Mouse (Mus musculus): ENCODE data around the gene Sulf2. TPM values are rescaled to one million over a fixed set of nuclear protein-coding genes. Genes with fewer than 3 reads are reported as not detected.

The Sulf2 gene
- polyA plus RNA-seq, 1 experiment = 14.2 TPM

DNA sequence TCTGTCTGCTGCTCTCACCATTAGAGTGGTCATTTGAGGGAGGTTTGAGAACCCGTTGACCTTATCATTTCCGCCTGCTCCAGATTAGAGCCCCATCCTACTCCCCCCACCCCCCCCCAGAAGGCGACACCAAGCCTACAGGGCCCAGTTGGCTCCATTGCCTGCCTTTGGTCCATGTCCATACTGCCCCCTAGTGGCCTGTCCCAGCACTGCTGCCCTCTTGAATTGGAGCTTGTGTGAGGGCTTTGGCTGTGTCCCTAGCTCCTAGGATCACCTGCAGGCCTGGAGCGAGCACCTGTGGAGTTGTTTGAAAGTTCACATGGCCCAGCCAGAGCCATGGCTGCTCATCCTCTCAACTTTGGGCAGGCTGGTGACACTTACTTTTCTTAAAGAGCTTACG is 73.3 kb downstream of the Sulf2 start:
- H3K27ac ChIP-seq (ENCODE audit: control insufficient read depth, insufficient read depth, low read depth, low read length) = no peak overlapping the region
- H3K4me3 ChIP-seq (ENCODE audit: control insufficient read depth, low read depth, low read length) = no peak overlapping the region
- H3K27me3 ChIP-seq (ENCODE audit: control insufficient read depth, insufficient read depth, low read length) = no peaks in the 10 kb centered on the region
- no peaks in the 10 kb centered on the region for H3K36me3 ChIP-seq (ENCODE audit: control insufficient read depth, insufficient read depth, low read length)
- TF ChIP-seq CTCF (IDR thresholded peaks at IDR 0.05; ENCODE audit: control insufficient read depth, insufficient read depth, insufficient replicate concordance, low read depth, low read length) = peak; percentile 97
- TF ChIP-seq POLR2A (IDR thresholded peaks at IDR 0.05; ENCODE audit: control insufficient read depth, low read depth, low read length) = no peak
- peaks cover 2% of the 10 kb centered on the region for H3K4me1 ChIP-seq (ENCODE audit: control insufficient read depth, insufficient read depth, low read length)

DNA sequence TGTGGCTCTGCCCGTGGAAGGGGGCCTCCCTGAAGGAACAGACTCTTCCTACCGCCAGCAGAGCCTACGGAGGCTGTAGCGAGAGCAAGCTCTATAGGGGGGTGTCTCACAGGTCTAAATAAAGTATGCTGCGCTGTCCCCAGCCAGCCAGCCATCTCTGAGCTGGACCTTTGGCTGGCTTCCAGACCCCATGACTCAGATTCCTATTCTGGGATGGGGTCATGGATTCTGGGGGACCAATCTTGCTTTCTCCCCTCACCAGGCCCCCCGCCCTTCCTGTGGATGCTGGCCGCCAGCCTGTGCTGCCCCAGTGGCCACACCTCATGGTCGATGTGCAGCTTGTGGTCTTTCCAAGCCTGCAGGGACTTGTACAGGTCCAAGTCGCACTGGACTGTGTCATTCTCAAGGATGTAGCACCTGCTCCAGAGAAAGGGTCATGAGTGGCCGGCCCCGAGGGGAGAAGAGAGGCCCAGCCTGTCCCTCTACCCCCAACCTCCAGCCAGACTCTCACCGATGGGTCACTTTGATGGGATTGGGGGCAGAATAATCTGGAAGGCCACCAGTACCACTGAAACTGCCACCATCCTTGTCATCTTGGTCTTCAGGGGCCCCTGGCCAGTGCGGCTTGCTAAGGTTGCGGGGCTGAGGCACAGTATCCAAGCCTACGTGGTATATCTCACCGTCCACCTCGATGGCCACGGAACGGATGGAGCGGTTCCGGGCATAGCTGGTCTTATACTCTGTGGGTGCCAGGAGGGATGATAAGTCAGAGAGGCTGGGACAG is 74.3 kb downstream of the Sulf2 start:
- peaks cover 2% of the 10 kb centered on the region for H3K4me1 ChIP-seq (ENCODE audit: control insufficient read depth, insufficient read depth, low read length)
- H3K27me3 ChIP-seq (ENCODE audit: control insufficient read depth, insufficient read depth, low read length) = no peaks in the 10 kb centered on the region
- no peak overlapping the region for H3K4me3 ChIP-seq (ENCODE audit: control insufficient read depth, low read depth, low read length)
- TF ChIP-seq POLR2A (IDR thresholded peaks at IDR 0.05; ENCODE audit: control insufficient read depth, low read depth, low read length) = no peak
- TF ChIP-seq CTCF (IDR thresholded peaks at IDR 0.05; ENCODE audit: control insufficient read depth, insufficient read depth, insufficient replicate concordance, low read depth, low read length) = no peak
- H3K36me3 ChIP-seq (ENCODE audit: control insufficient read depth, insufficient read depth, low read length) = no peaks in the 10 kb centered on the region
- no peak overlapping the region for H3K27ac ChIP-seq (ENCODE audit: control insufficient read depth, insufficient read depth, low read depth, low read length)

DNA sequence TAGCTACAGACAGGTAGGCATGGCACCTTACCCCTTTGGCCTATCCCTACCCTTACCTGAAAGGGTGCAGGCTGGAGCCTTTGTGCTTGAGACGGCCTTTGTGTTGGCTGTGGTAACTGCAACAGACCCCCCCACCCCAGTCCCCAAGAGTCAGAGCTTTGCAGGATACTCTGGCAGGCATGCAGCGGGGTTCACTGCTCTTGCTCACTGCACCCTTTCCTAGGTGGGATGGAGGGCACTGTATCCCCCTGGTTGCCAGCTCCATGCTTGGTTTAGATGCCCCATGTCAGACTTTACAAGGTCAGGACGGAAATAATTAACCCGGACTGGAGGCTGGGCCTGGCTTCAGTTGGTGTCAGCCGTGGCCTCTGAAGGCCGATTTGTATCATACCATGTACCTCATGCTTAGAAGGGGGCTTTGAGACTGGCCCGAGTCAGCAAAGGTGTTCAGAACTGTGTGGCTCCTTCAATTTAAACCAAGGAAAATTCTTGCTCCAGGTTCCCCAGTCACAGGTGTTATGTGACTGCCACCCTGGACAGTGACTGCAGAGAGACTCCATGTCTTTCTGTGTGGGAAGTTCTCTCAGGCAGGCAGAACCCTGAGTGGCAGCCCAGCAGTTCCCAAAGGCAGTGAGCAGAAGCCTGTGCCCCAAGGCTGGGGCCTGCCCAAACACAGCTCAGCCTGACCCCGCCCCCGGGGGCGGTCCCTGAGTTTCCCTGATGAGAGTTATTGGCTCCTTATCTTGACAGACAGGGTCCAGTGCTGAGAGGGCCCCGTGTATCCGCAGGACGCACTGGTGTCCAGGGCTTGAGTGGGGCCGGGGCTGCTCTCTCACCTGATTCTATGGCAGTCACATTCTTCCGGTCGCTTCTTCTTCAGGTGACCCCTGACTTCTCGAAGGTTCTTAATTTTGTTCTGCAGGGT is 75.2 kb downstream of the Sulf2 start:
- H3K27ac ChIP-seq (ENCODE audit: control insufficient read depth, insufficient read depth, low read depth, low read length) = no peak overlapping the region

DNA sequence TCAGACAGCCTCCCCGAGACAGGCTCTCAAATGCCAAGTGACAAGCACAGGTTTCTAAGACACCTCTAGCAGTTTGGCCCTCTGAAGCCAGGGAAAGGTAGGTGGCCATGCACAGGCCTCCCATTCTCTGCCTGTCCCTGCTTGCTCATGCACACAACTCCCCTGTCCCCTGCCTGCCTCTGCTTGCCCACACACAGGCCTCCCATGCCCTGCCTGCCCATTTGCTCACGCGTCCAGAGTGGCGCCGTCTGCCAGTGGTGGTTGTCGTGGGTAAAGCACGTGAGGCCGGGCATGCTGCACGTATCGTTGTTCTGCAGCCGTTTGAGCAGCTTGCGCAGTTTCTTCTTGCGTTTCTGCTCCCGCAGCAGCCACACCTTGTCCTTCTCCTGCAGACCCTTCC is 76.2 kb downstream of the Sulf2 start:
- Histone ChIP-seq H3K27ac (ENCODE audit: control insufficient read depth, insufficient read depth, low read depth, low read length) (no peak overlapping the region), H3K4me1 (ENCODE audit: control insufficient read depth, insufficient read depth, low read length) (peaks cover 2% of the 10 kb centered on the region), H3K36me3 (ENCODE audit: control insufficient read depth, insufficient read depth, low read length) (no peaks in the 10 kb centered on the region), H3K4me3 (ENCODE audit: control insufficient read depth, low read depth, low read length) (no peak overlapping the region), H3K27me3 (ENCODE audit: control insufficient read depth, insufficient read depth, low read length) (no peaks in the 10 kb centered on the region)
- TF ChIP-seq POLR2A (IDR thresholded peaks at IDR 0.05; ENCODE audit: control insufficient read depth, low read depth, low read length) (no peak), CTCF (IDR thresholded peaks at IDR 0.05; ENCODE audit: control insufficient read depth, insufficient read depth, insufficient replicate concordance, low read depth, low read length) (no peak)

More for the DNA sequence above, 75.2 kb downstream of the Sulf2 start:
- Histone ChIP-seq H3K4me3 (ENCODE audit: control insufficient read depth, low read depth, low read length) (no peak overlapping the region), H3K4me1 (ENCODE audit: control insufficient read depth, insufficient read depth, low read length) (peaks cover 2% of the 10 kb centered on the region), H3K36me3 (ENCODE audit: control insufficient read depth, insufficient read depth, low read length) (no peaks in the 10 kb centered on the region), H3K27me3 (ENCODE audit: control insufficient read depth, insufficient read depth, low read length) (no peaks in the 10 kb centered on the region)
- TF ChIP-seq POLR2A (IDR thresholded peaks at IDR 0.05; ENCODE audit: control insufficient read depth, low read depth, low read length) = no peak
- no peak for TF ChIP-seq CTCF (IDR thresholded peaks at IDR 0.05; ENCODE audit: control insufficient read depth, insufficient read depth, insufficient replicate concordance, low read depth, low read length)

DNA sequence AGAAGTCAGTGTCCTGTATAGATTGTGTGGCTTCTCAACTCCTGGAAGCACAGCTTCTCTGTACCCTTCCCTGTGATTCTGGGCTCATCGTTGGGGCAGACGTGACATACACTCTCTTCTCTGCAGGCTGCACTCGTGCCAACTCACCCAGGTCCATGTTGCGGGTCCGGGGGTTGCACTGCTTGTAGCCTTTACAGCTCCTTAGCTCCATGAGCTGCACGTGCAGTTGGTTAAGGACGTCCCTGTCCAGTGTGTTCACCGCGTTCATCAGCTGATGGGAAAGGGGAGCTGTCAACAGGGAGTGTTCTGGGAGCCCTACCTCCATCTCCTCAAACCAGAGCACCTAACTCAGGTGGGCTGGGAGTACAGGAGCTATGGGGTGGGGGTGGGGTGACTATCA is 78.1 kb downstream of the Sulf2 start:
- Histone ChIP-seq H3K4me1 (ENCODE audit: control insufficient read depth, insufficient read depth, low read length) (peaks cover 2% of the 10 kb centered on the region), H3K4me3 (ENCODE audit: control insufficient read depth, low read depth, low read length) (no peak overlapping the region), H3K27ac (ENCODE audit: control insufficient read depth, insufficient read depth, low read depth, low read length) (no peak overlapping the region), H3K36me3 (ENCODE audit: control insufficient read depth, insufficient read depth, low read length) (no peaks in the 10 kb centered on the region), H3K27me3 (ENCODE audit: control insufficient read depth, insufficient read depth, low read length) (no peaks in the 10 kb centered on the region)
- TF ChIP-seq POLR2A (IDR thresholded peaks at IDR 0.05; ENCODE audit: control insufficient read depth, low read depth, low read length) (no peak), CTCF (IDR thresholded peaks at IDR 0.05; ENCODE audit: control insufficient read depth, insufficient read depth, insufficient replicate concordance, low read depth, low read length) (no peak)

GRCm38 (mm10) chr2:166074322-166074721 is 81.1 kb downstream of the Sulf2 start:
- H3K27me3 ChIP-seq (ENCODE audit: control insufficient read depth, insufficient read depth, low read length) = no peaks in the 10 kb centered on the region
- no peaks in the 10 kb centered on the region; the same call in 1 of the 2 replicates for H3K36me3 ChIP-seq (ENCODE audit: control insufficient read depth, insufficient read depth, low read length)
- H3K27ac ChIP-seq (ENCODE audit: control insufficient read depth, insufficient read depth, low read depth, low read length) = no peak overlapping the region
- no peak overlapping the region for H3K4me3 ChIP-seq (ENCODE audit: control insufficient read depth, low read depth, low read length)
- H3K4me1 ChIP-seq (ENCODE audit: control insufficient read depth, insufficient read depth, low read length) = no peaks in the 10 kb centered on the region
- no peak for TF ChIP-seq CTCF (IDR thresholded peaks at IDR 0.05; ENCODE audit: control insufficient read depth, insufficient read depth, insufficient replicate concordance, low read depth, low read length)
- TF ChIP-seq POLR2A (IDR thresholded peaks at IDR 0.05; ENCODE audit: control insufficient read depth, low read depth, low read length) = no peak

- no peaks in the 10 kb centered on the region for H3K4me1 ChIP-seq (ENCODE audit: control insufficient read depth, insufficient read depth, low read length)
- H3K36me3 ChIP-seq (ENCODE audit: control insufficient read depth, insufficient read depth, low read length) = peaks cover 1% of the 10 kb centered on the region
- no peak overlapping the region for H3K27ac ChIP-seq (ENCODE audit: control insufficient read depth, insufficient read depth, low read depth, low read length)
- H3K4me3 ChIP-seq (ENCODE audit: control insufficient read depth, low read depth, low read length) = no peak overlapping the region
- no peaks in the 10 kb centered on the region for H3K27me3 ChIP-seq (ENCODE audit: control insufficient read depth, insufficient read depth, low read length)
- TF ChIP-seq POLR2A (IDR thresholded peaks at IDR 0.05; ENCODE audit: control insufficient read depth, low read depth, low read length) (no peak), CTCF (IDR thresholded peaks at IDR 0.05; ENCODE audit: control insufficient read depth, insufficient read depth, insufficient replicate concordance, low read depth, low read length) (no peak)
Measured at GRCm38 (mm10) chr2:166073082-166073481, 82.4 kb downstream of the Sulf2 start.
